Mouse (Mus musculus): ENCODE results near the gene Npnt. TPM values are rescaled to one million over a fixed set of nuclear protein-coding genes. Genes with fewer than 3 reads are reported as not detected.

The Npnt gene
- polyA plus RNA-seq, 1 experiment from 2014 or later = 26.8 TPM

- H3K9ac ChIP-seq = no peak overlapping the region
- H3K4me3 ChIP-seq (replicated peaks) = no peak overlapping the region
- H3K36me3 ChIP-seq = no peaks in the 10 kb centered on the region
- ATAC-seq = no peak
- WGBS = 22% methylated on average over 6 of the region's 6 CpGs
- no peaks in the 10 kb centered on the region for H3K9me3 ChIP-seq
- no peaks in the 10 kb centered on the region for H3K27me3 ChIP-seq (replicated peaks)
- H3K4me1 ChIP-seq (replicated peaks) = no peaks in the 10 kb centered on the region
- no peak overlapping the region for H3K27ac ChIP-seq
- no peak overlapping the region for H3K4me2 ChIP-seq (replicated peaks)
These were observed 20.2 kb downstream of the Npnt start for GRCm38 (mm10) chr3:132929866-132930265.

- H3K4me2 ChIP-seq (replicated peaks) = no peak overlapping the region
- H3K9ac ChIP-seq = no peak overlapping the region
- H3K4me1 ChIP-seq (replicated peaks) = no peaks in the 10 kb centered on the region
- no peaks in the 10 kb centered on the region for H3K36me3 ChIP-seq
- no peaks in the 10 kb centered on the region for H3K27me3 ChIP-seq (replicated peaks)
- H3K4me3 ChIP-seq (replicated peaks) = no peak overlapping the region
- no peaks in the 10 kb centered on the region for H3K9me3 ChIP-seq
- WGBS = 85% methylated on average over 9 of the region's 9 CpGs
- H3K27ac ChIP-seq = no peak overlapping the region
- ATAC-seq = no peak
These were observed 21.9 kb downstream of the Npnt start for GRCm38 (mm10) chr3:132928186-132928585.

GRCm38 (mm10) chr3:132919798-132920197, 30.3 kb downstream of the Npnt start:
- WGBS = 96% methylated on average over 3 of the region's 3 CpGs
- H3K9ac ChIP-seq = no peak overlapping the region
- H3K4me2 ChIP-seq (replicated peaks) = no peak overlapping the region
- H3K9me3 ChIP-seq = no peaks in the 10 kb centered on the region
- no peak for ATAC-seq
- H3K4me1 ChIP-seq (replicated peaks) = no peaks in the 10 kb centered on the region
- H3K27ac ChIP-seq = no peak overlapping the region
- no peaks in the 10 kb centered on the region for H3K27me3 ChIP-seq (replicated peaks)
- no peaks in the 10 kb centered on the region for H3K36me3 ChIP-seq
- no peak overlapping the region for H3K4me3 ChIP-seq (replicated peaks)

- Histone ChIP-seq H3K36me3 (no peaks in the 10 kb centered on the region), H3K27ac (no peak overlapping the region), H3K27me3 (replicated peaks) (no peaks in the 10 kb centered on the region), H3K4me3 (replicated peaks) (no peak overlapping the region), H3K4me1 (replicated peaks) (no peaks in the 10 kb centered on the region), H3K9me3 (no peaks in the 10 kb centered on the region), H3K9ac (no peak overlapping the region), H3K4me2 (replicated peaks) (no peak overlapping the region)
- no peak for ATAC-seq
- 89% methylated on average over 11 of the region's 11 CpGs for WGBS
These were observed 30.9 kb downstream of the Npnt start for GRCm38 (mm10) chr3:132919240-132919639.

- Histone ChIP-seq H3K36me3 (no peaks in the 10 kb centered on the region), H3K4me2 (replicated peaks) (no peak overlapping the region), H3K27me3 (replicated peaks) (no peaks in the 10 kb centered on the region), H3K9ac (no peak overlapping the region), H3K4me1 (replicated peaks) (no peaks in the 10 kb centered on the region), H3K4me3 (replicated peaks) (no peak overlapping the region), H3K27ac (no peak overlapping the region), H3K9me3 (no peaks in the 10 kb centered on the region)
- ATAC-seq = no peak
- 79% methylated on average over 9 of the region's 9 CpGs for WGBS
These were observed 32.6 kb downstream of the Npnt start for GRCm38 (mm10) chr3:132917356-132918090.

- H3K4me2 ChIP-seq (replicated peaks) = no peak overlapping the region
- ATAC-seq = no peak
- H3K27me3 ChIP-seq (replicated peaks) = no peaks in the 10 kb centered on the region
- whole genome bisulfite sequencing = 75% methylated on average over 9 of the region's 9 CpGs
- H3K27ac ChIP-seq = no peak overlapping the region
- no peak overlapping the region for H3K9ac ChIP-seq
- H3K4me1 ChIP-seq (replicated peaks) = no peaks in the 10 kb centered on the region
- H3K9me3 ChIP-seq = no peaks in the 10 kb centered on the region
- H3K4me3 ChIP-seq (replicated peaks) = no peak overlapping the region
- no peaks in the 10 kb centered on the region for H3K36me3 ChIP-seq
These were observed 34.4 kb downstream of the Npnt start for GRCm38 (mm10) chr3:132915661-132916060.

GRCm38 (mm10) chr3:132912420-132912819, 37.7 kb downstream of the Npnt start:
- H3K9ac ChIP-seq = no peak overlapping the region
- H3K27ac ChIP-seq = no peak overlapping the region
- no peaks in the 10 kb centered on the region for H3K9me3 ChIP-seq
- H3K4me3 ChIP-seq (replicated peaks) = no peak overlapping the region
- WGBS = 69% methylated on average over 2 of the region's 2 CpGs
- H3K27me3 ChIP-seq (replicated peaks) = no peaks in the 10 kb centered on the region
- H3K36me3 ChIP-seq = no peaks in the 10 kb centered on the region
- no peak for ATAC-seq
- no peaks in the 10 kb centered on the region for H3K4me1 ChIP-seq (replicated peaks)
- H3K4me2 ChIP-seq (replicated peaks) = no peak overlapping the region

GRCm38 (mm10) chr3:132911716-132912115, 38.4 kb downstream of the Npnt start:
- H3K4me3 ChIP-seq (replicated peaks) = no peak overlapping the region
- no peaks in the 10 kb centered on the region for H3K9me3 ChIP-seq
- no peak overlapping the region for H3K9ac ChIP-seq
- H3K27ac ChIP-seq = no peak overlapping the region
- WGBS = 62% methylated on average over 4 of the region's 4 CpGs
- H3K36me3 ChIP-seq = no peaks in the 10 kb centered on the region
- no peaks in the 10 kb centered on the region for H3K4me1 ChIP-seq (replicated peaks)
- ATAC-seq = no peak
- no peaks in the 10 kb centered on the region for H3K27me3 ChIP-seq (replicated peaks)
- no peak overlapping the region for H3K4me2 ChIP-seq (replicated peaks)

GRCm38 (mm10) chr3:132910727-132911126, 39.4 kb downstream of the Npnt start:
- WGBS = 83% methylated on average over 5 of the region's 5 CpGs
- ATAC-seq = no peak

GRCm38 (mm10) chr3:132909736-132910135, 40.4 kb downstream of the Npnt start:
- H3K9ac ChIP-seq = no peak overlapping the region
- H3K4me3 ChIP-seq (replicated peaks) = no peak overlapping the region
- H3K27ac ChIP-seq = no peak overlapping the region
- H3K4me2 ChIP-seq (replicated peaks) = no peak overlapping the region
- H3K27me3 ChIP-seq (replicated peaks) = no peaks in the 10 kb centered on the region
- no peaks in the 10 kb centered on the region for H3K4me1 ChIP-seq (replicated peaks)
- ATAC-seq = no peak
- no peaks in the 10 kb centered on the region for H3K9me3 ChIP-seq
- H3K36me3 ChIP-seq = no peaks in the 10 kb centered on the region
- 42% methylated on average over 12 of the region's 12 CpGs for WGBS

More at GRCm38 (mm10) chr3:132910727-132911126, 39.4 kb downstream of the Npnt start:
- Histone ChIP-seq H3K9me3 (no peaks in the 10 kb centered on the region), H3K27ac (no peak overlapping the region), H3K27me3 (replicated peaks) (no peaks in the 10 kb centered on the region), H3K4me2 (replicated peaks) (no peak overlapping the region), H3K36me3 (no peaks in the 10 kb centered on the region), H3K4me3 (replicated peaks) (no peak overlapping the region), H3K4me1 (replicated peaks) (no peaks in the 10 kb centered on the region), H3K9ac (no peak overlapping the region)

- Histone ChIP-seq H3K36me3 (no peaks in the 10 kb centered on the region), H3K27me3 (replicated peaks) (no peaks in the 10 kb centered on the region), H3K9ac (no peak overlapping the region), H3K4me2 (replicated peaks) (no peak overlapping the region), H3K4me3 (replicated peaks) (no peak overlapping the region), H3K4me1 (replicated peaks) (no peaks in the 10 kb centered on the region), H3K27ac (no peak overlapping the region), H3K9me3 (no peaks in the 10 kb centered on the region)
- ATAC-seq = no peak
- 85% methylated on average over 8 of the region's 8 CpGs for WGBS
These were observed 42.4 kb downstream of the Npnt start for GRCm38 (mm10) chr3:132907506-132908203.

GRCm38 (mm10) chr3:132905224-132905930, 44.7 kb downstream of the Npnt start:
- Histone ChIP-seq H3K9ac (no peak overlapping the region), H3K36me3 (no peaks in the 10 kb centered on the region), H3K9me3 (no peaks in the 10 kb centered on the region), H3K27me3 (replicated peaks) (no peaks in the 10 kb centered on the region), H3K4me3 (replicated peaks) (no peak overlapping the region), H3K27ac (no peak overlapping the region), H3K4me1 (replicated peaks) (no peaks in the 10 kb centered on the region), H3K4me2 (replicated peaks) (no peak overlapping the region)
- WGBS = 84% methylated on average over 7 of the region's 7 CpGs
- ATAC-seq = no peak
